Mouse (Mus musculus): ENCODE measurements around the gene H2-M1.

Gene H2-M1

GRCm38 (mm10) chr17:36672119-36672518 is at the start of gene H2-M1:
H2-M1 (minus strand) TSS chr17:36672219.
- in situ Hi-C loops (cut with MboI; ENCODE audit: low pct_unique_long_range_greater_than_20kb in 1 of 2, low sequenced_read_pairs in 2 of 2, unreplicated experiment in 1 of 2): no loop called here

GRCm38 (mm10) chr17:36697693-36698092 is 25.7 kb upstream of the H2-M1 start:
- in situ Hi-C loops (cut with MboI; ENCODE audit: low pct_unique_long_range_greater_than_20kb in 1 of 2, low sequenced_read_pairs in 2 of 2, unreplicated experiment in 1 of 2): no loop called here

GRCm38 (mm10) chr17:36642566-36642965 is 29.5 kb downstream of the H2-M1 start, which contains the start of gene H2-M9:
H2-M9 (minus strand) TSS chr17:36642666.
- in situ Hi-C loops (cut with MboI; ENCODE audit: low pct_unique_long_range_greater_than_20kb in 1 of 2, low sequenced_read_pairs in 2 of 2, unreplicated experiment in 1 of 2): no loop called here
